Mouse (Mus musculus): ENCODE measurements around the gene Zcchc24.

GRCm38 (mm10) chr14:25805871-25806270, 37.0 kb upstream of the Zcchc24 start:
- no peak for TF ChIP-seq POLR2AphosphoS2 (IDR thresholded peaks at IDR 0.05; ENCODE audit: insufficient read length, low read depth)
- no peak for TF ChIP-seq MAX (IDR thresholded peaks at IDR 0.05; ENCODE audit: low read depth)
- no peak for TF ChIP-seq POLR2A (IDR thresholded peaks at IDR 0.05; ENCODE audit: insufficient read length, low read depth)
- TF ChIP-seq TCF12 (IDR thresholded peaks at IDR 0.05; ENCODE audit: insufficient read depth, poor library complexity, severe bottlenecking): no peak
- no peak for TF ChIP-seq CEBPB (IDR thresholded peaks at IDR 0.05; ENCODE audit: insufficient read depth, poor library complexity, severe bottlenecking)
- no peak for TF ChIP-seq USF1 (IDR thresholded peaks at IDR 0.05; ENCODE audit: low read depth)
- no peak for TF ChIP-seq E2F4 (IDR thresholded peaks at IDR 0.05; ENCODE audit: insufficient read depth)
- no peak for TF ChIP-seq REST (IDR thresholded peaks at IDR 0.05; ENCODE audit: insufficient read depth, insufficient read length)
- TF ChIP-seq TCF3 (IDR thresholded peaks at IDR 0.05; ENCODE audit: insufficient read length, low read depth): no peak
- peak in 1 of 3 experiments; percentile 27 for TF ChIP-seq MYOG (IDR thresholded peaks at IDR 0.05; ENCODE audit: control insufficient read depth in 1 of 3, insufficient read depth in 1 of 3, insufficient read length in 2 of 3, low read depth in 2 of 3)
- no peak for TF ChIP-seq SRF (IDR thresholded peaks at IDR 0.05; ENCODE audit: control insufficient read depth, insufficient read length, low read depth)
